Mouse (Mus musculus) liver, embryonic 15.5 days (tissue): ENCODE data around the gene Trp53i11. TPM values are rescaled to one million over a fixed set of nuclear protein-coding genes. Genes with fewer than 3 reads are reported as not detected.

Source experiments
- ATAC-seq: fragments of 200-750 bp; cut with Nextera tagmentation; 2 replicates; pipeline ENCODE4 v1.8.0; 2017; ENCODE audit warnings: moderate number of reproducible peaks, mild to moderate bottlenecking, moderate library complexity; ENCODE audit not compliant: insufficient read depth
- H3K27ac ChIP-seq: fragments of 300-500 bp; sonication (generic); replicated peaks from 2 replicates; pipeline ENCODE4 v1.5.1; 2015; ENCODE audit warnings: mild to moderate bottlenecking, inconsistent platforms
- H3K27me3 ChIP-seq: fragments of 300-500 bp; sonication (generic); 2 replicates; pipeline ENCODE4 v1.6.1; 2015; ENCODE audit warnings: mild to moderate bottlenecking, inconsistent platforms
- H3K36me3 ChIP-seq: fragments of 300-500 bp; sonication (generic); replicated peaks from 2 replicates; pipeline ENCODE4 v1.6.1; 2015; ENCODE audit warnings: moderate library complexity, mild to moderate bottlenecking, inconsistent platforms
- H3K4me1 ChIP-seq: fragments of 300-500 bp; sonication (generic); replicated peaks from 2 replicates; pipeline ENCODE4 v1.6.1; 2015; ENCODE audit warnings: inconsistent platforms
- H3K4me2 ChIP-seq: fragments of 300-500 bp; sonication (generic); 2 replicates; pipeline ENCODE4 v1.6.1; 2015; ENCODE audit warnings: moderate library complexity, mild to moderate bottlenecking, inconsistent platforms
- H3K4me3 ChIP-seq: fragments of 300-500 bp; sonication (generic); replicated peaks from 2 replicates; pipeline ENCODE4 v1.5.1; 2015; ENCODE audit warnings: mild to moderate bottlenecking, inconsistent platforms
- H3K9ac ChIP-seq: fragments of 300-500 bp; sonication (generic); 2 replicates; pipeline ENCODE4 v1.6.1; 2015; ENCODE audit warnings: moderate library complexity, mild to moderate bottlenecking, inconsistent platforms
- H3K9me3 ChIP-seq: fragments of 300-500 bp; sonication (generic); replicated peaks from 2 replicates; pipeline ENCODE4 v1.6.1; 2016; ENCODE audit warnings: inconsistent platforms
- WGBS: fragments of 180-500 bp; shearing (Covaris S2); methylation state at CpG from one replicate; pipeline ENCODE4 v1.1.7; 2015; ENCODE audit warnings: mixed read lengths; ENCODE audit not compliant: insufficient replicate concordance; 5-methylcytosine and 5-hydroxymethylcytosine counted together
- polyA plus RNA-seq: library from polyadenylated mRNA; unstranded; fragments of >200 nt; fragmentation: Nextera tagmentation; extraction: Ambion mirVana; gene quantifications from 2 replicates; pipeline ENCODE4 v1.2.1, GENCODE M21; 2015

Trp53i11 gene
- polyA plus RNA-seq, result 3.4 and 3.7 TPM in 2 replicates

DNA sequence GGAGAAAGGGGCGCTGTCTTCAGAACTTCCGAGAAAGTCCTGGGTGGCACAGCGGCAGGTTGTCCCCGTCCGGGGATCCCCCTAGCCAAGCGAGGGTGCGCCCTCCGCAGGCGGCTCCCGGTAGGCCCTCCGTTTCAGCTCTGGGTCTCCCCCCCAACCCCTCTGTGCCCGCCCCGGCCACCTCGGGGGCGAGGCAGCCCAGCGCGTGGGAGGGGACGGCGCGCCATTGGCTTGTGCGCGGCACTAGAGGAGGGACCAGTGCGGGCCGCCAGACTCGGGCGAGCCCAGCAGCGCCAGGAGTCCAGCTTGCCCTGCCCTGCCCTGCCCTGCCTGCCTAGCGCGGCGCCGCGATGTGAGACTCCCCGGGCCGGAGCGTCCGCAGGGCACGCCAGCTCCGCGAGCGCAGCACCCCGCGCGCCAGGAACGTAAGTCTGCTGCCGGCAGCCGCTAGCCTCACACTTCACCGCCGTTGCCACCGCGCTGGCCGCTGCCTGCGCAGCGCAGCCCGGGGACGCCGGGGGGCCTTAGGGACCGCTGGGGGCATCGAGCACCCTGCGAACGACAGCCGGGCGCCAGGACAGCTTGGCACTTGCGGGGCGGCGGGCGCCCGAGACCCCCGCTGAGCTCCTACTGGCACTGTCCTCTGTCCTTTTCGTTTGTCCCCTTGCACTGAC is at the start of gene Trp53i11:
TSS of gene Trp53i11 (plus strand) at position 226 of the 674 bp plus-strand sequence.
- H3K36me3 ChIP-seq, result no peaks in the 10 kb centered on the region
- ATAC-seq, result peak; percentile 76
- peaks cover 77% of the 10 kb centered on the region for H3K27me3 ChIP-seq
- peaks cover 14% of the 10 kb centered on the region; the same call in 1 of the 2 replicates for H3K4me1 ChIP-seq
- no peaks in the 10 kb centered on the region for H3K9me3 ChIP-seq
- under 1% methylated on average over 68 of the region's 69 CpGs for WGBS
- H3K27ac ChIP-seq, result no peak within 1 kb of the TSS
- peak within 1 kb of the TSS; percentile 75 for H3K4me2 ChIP-seq
- H3K4me3 ChIP-seq, result peak within 1 kb of the TSS; percentile 48
- H3K9ac ChIP-seq, result no peak within 1 kb of the TSS

GRCm38 (mm10) chr2:93139476-93139875 is 47.9 kb upstream of the Trp53i11 start:
- no peak overlapping the region for H3K9ac ChIP-seq
- H3K4me2 ChIP-seq, result no peak overlapping the region
- no peaks in the 10 kb centered on the region for H3K27me3 ChIP-seq
- ATAC-seq, result no peak
- H3K27ac ChIP-seq, result no peak overlapping the region
- H3K4me1 ChIP-seq, result no peaks in the 10 kb centered on the region
- WGBS, result 66% methylated on average over 7 of the region's 7 CpGs
- no peaks in the 10 kb centered on the region for H3K9me3 ChIP-seq
- H3K36me3 ChIP-seq, result no peaks in the 10 kb centered on the region
- H3K4me3 ChIP-seq, result no peak overlapping the region

DNA sequence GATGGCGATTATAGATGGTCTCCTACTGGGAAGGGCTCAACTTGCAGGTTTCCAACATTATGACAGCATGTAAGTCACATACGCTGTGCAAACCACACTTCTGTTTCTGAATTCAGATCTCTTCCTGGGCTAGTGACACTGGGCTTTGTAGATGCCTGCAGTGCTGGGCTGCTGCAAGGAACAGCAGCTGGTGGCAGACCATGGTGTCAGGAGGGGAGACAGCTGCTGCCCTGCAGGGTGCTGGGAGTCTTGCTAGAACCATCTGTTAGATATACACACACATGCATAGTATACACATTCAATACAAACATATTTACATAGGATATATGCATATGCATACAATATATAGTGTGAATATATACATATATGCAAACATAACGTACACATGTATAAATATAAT is 46.0 kb upstream of the Trp53i11 start:
- ATAC-seq, result no peak
- Histone ChIP-seq H3K27me3 (no peaks in the 10 kb centered on the region), H3K4me1 (no peaks in the 10 kb centered on the region), H3K9me3 (no peaks in the 10 kb centered on the region), H3K9ac (no peak overlapping the region), H3K27ac (no peak overlapping the region), H3K4me3 (no peak overlapping the region), H3K36me3 (no peaks in the 10 kb centered on the region), H3K4me2 (no peak overlapping the region)
- 52% methylated on average over 3 of the region's 3 CpGs for WGBS

DNA sequence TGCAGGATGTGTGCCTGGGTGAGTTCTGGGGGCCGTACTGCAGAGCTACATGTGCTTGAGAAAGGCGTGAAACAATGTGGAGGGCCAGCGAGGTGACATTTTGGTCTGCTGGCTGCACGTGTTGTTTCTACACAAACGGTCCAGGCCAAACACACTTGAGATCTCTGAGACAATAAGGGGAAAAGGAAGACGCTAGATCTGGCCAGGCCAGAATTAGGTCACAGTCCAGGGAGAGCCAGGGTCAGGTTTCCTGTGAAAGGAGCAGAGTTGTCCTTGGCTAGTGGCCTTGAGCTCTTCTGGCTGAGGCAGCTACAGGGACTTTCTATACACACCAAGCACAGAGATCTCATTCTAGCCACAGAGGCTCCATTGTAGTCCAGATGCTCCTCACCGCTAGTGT is 44.7 kb upstream of the Trp53i11 start:
- Histone ChIP-seq H3K9me3 (no peaks in the 10 kb centered on the region), H3K9ac (no peak overlapping the region), H3K27ac (no peak overlapping the region), H3K4me3 (no peak overlapping the region), H3K36me3 (no peaks in the 10 kb centered on the region), H3K4me2 (no peak overlapping the region), H3K27me3 (0 out of 2 replicates have a peak, but pooled peaks cover 4% of the 10 kb centered on the region), H3K4me1 (no peaks in the 10 kb centered on the region)
- ATAC-seq, result no peak
- 31% methylated on average over 7 of the region's 7 CpGs for WGBS

- Histone ChIP-seq H3K9me3 (no peaks in the 10 kb centered on the region), H3K27ac (no peak overlapping the region), H3K4me1 (no peaks in the 10 kb centered on the region), H3K4me2 (no peak overlapping the region), H3K36me3 (no peaks in the 10 kb centered on the region), H3K4me3 (no peak overlapping the region), H3K9ac (no peak overlapping the region), H3K27me3 (0 out of 2 replicates have a peak, but pooled peaks cover 4% of the 10 kb centered on the region)
- 66% methylated on average over 3 of the region's 3 CpGs for WGBS
- no peak for ATAC-seq
These were observed 43.2 kb upstream of the Trp53i11 start for GRCm38 (mm10) chr2:93144126-93144525.

- H3K36me3 ChIP-seq, result no peaks in the 10 kb centered on the region
- 5% methylated on average over 2 of the region's 2 CpGs for WGBS
- H3K27me3 ChIP-seq, result 0 out of 2 replicates have a peak, but pooled peaks cover 4% of the 10 kb centered on the region
- no peak overlapping the region for H3K27ac ChIP-seq
- H3K4me3 ChIP-seq, result no peak overlapping the region
- no peaks in the 10 kb centered on the region for H3K9me3 ChIP-seq
- no peak for ATAC-seq
- no peaks in the 10 kb centered on the region for H3K4me1 ChIP-seq
- no peak overlapping the region for H3K4me2 ChIP-seq
- H3K9ac ChIP-seq, result no peak overlapping the region
These were observed 37.3 kb upstream of the Trp53i11 start for GRCm38 (mm10) chr2:93150009-93150408.

GRCm38 (mm10) chr2:93150673-93151450 is 36.5 kb upstream of the Trp53i11 start:
- H3K4me2 ChIP-seq, result no peak overlapping the region
- H3K27me3 ChIP-seq, result 0 out of 2 replicates have a peak, but pooled peaks cover 4% of the 10 kb centered on the region
- ATAC-seq, result no peak
- H3K27ac ChIP-seq, result no peak overlapping the region
- WGBS, result 56% methylated on average over 9 of the region's 9 CpGs
- no peaks in the 10 kb centered on the region for H3K36me3 ChIP-seq
- no peaks in the 10 kb centered on the region for H3K4me1 ChIP-seq
- no peaks in the 10 kb centered on the region for H3K9me3 ChIP-seq
- H3K4me3 ChIP-seq, result no peak overlapping the region
- no peak overlapping the region for H3K9ac ChIP-seq

DNA sequence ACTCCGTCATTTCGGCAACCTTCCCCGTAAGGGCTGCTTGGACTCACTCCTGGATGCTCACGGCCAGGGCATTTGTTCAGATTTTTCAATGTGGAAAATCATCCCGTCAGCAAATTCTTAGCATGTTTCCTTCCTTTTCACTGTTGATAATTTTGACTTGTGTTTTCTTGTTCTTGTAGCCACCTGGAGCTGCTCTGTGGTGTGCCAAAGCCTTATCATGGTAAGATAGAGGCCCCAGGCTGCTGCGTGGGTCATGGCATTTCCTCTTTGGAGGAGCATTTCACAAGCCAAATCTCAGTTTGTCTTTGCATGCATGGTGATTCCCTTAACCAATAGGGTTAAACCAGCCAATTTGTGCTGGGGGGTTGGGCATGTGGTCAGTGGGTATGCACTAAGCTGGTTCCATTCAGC is 35.2 kb upstream of the Trp53i11 start:
- Histone ChIP-seq H3K9ac (no peak overlapping the region), H3K27me3 (no peaks in the 10 kb centered on the region), H3K36me3 (no peaks in the 10 kb centered on the region), H3K27ac (no peak overlapping the region), H3K9me3 (no peaks in the 10 kb centered on the region), H3K4me3 (no peak overlapping the region), H3K4me1 (no peaks in the 10 kb centered on the region), H3K4me2 (no peak overlapping the region)
- ATAC-seq, result no peak
- WGBS, result 49% methylated on average over 6 of the region's 6 CpGs

DNA sequence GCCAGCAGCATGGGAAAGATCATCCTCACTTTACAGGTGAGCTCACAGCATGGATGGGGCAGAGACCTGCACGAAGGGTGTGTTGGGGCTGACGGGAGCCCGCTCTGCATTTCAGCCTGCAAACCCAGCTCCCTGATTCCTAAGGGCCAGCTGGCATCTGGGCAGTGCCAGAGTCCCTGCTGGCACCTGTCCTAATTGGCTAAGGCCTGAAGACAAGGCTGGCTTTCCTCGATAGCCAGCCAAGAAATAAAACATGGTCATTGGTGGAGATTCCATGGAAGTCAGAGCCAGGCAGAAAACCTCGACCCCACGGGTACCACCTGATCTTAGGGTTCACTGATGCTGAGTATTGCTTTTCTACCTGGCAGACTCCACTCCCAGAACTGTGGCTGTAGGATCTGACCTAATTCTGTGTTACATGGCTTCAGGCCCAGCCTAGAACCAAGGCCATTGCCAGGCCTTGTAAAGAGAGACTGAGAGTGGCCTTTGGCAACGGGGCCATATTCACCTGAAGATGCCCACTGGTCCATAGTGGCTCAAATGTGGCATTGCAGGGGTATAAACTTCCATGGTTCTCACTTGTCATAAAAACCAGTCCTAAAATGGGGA is 34.4 kb upstream of the Trp53i11 start:
- no peaks in the 10 kb centered on the region for H3K9me3 ChIP-seq
- 54% methylated on average over 7 of the region's 7 CpGs for WGBS
- no peak for ATAC-seq
- H3K27me3 ChIP-seq, result no peaks in the 10 kb centered on the region
- no peak overlapping the region for H3K4me3 ChIP-seq
- no peak overlapping the region for H3K27ac ChIP-seq
- no peak overlapping the region for H3K9ac ChIP-seq
- no peaks in the 10 kb centered on the region for H3K4me1 ChIP-seq
- H3K4me2 ChIP-seq, result no peak overlapping the region
- H3K36me3 ChIP-seq, result no peaks in the 10 kb centered on the region

- no peaks in the 10 kb centered on the region for H3K27me3 ChIP-seq
- H3K4me1 ChIP-seq, result no peaks in the 10 kb centered on the region
- 68% methylated on average over 1 of the region's 1 CpGs for WGBS
- H3K4me3 ChIP-seq, result no peak overlapping the region
- ATAC-seq, result no peak
- no peak overlapping the region for H3K27ac ChIP-seq
- no peaks in the 10 kb centered on the region for H3K9me3 ChIP-seq
- no peak overlapping the region for H3K9ac ChIP-seq
- H3K4me2 ChIP-seq, result no peak overlapping the region
- H3K36me3 ChIP-seq, result no peaks in the 10 kb centered on the region
These were observed 33.5 kb upstream of the Trp53i11 start for GRCm38 (mm10) chr2:93153833-93154232.

DNA sequence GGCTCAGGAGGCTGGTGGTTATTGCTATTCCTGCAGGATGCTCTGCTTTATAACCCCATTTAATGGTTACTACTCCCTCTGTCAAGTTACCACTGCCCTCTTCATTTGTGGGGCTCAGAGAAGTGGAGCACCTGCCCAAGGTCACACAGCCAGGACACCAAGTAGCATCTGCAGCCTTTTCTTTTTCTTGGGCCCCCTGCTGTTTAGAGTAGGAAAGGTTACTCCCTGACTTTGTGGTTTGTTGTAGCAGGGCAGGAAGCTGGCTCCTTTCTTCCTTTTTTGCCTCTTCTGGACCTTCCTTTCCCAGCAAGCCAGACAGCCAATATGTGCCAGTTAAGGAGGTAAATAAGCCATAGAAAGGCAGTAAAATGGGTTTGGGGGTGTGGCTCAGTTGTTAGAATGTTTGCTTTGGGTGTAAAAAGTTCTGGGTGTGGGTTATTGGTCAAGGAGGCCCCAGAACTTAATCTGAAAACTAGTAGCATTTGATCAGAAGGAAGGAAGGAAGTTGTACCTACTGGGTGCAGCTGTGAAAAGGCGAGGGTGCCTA is 32.8 kb upstream of the Trp53i11 start:
- H3K9ac ChIP-seq, result no peak overlapping the region
- no peak overlapping the region for H3K27ac ChIP-seq
- H3K36me3 ChIP-seq, result no peaks in the 10 kb centered on the region
- no peak overlapping the region for H3K4me2 ChIP-seq
- no peak for ATAC-seq
- H3K27me3 ChIP-seq, result no peaks in the 10 kb centered on the region
- no peak overlapping the region for H3K4me3 ChIP-seq
- 13% methylated on average over 1 of the region's 1 CpGs for WGBS
- H3K4me1 ChIP-seq, result no peaks in the 10 kb centered on the region
- H3K9me3 ChIP-seq, result no peaks in the 10 kb centered on the region
